Mouse (Mus musculus) lung, postnatal 0 days (tissue): ENCODE results near the gene Zfp292. TPM values are rescaled to one million over a fixed set of nuclear protein-coding genes. Genes with fewer than 3 reads are reported as not detected.
A peak's percentile ranks its signal among the peaks of the same experiment; 100 is the strongest.
"Not testable (repeated sequence)": the region's sequence is repeated elsewhere in the genome, so short reads cannot be mapped to it uniquely, and the experiment has no call there.

Experiments
- ATAC-seq: fragments of 200-750 bp; cut with Nextera tagmentation; 2 replicates; pipeline ENCODE4 v1.8.0; 2017; ENCODE audit warnings: moderate library complexity
- DNase-seq: peaks from one replicate; pipeline ENCODE4 v3.0.0-alpha.2; 2016; ENCODE audit warnings: low spot score
- H3K27ac ChIP-seq: fragments of 300-500 bp; sonication (generic); 2 replicates; pipeline ENCODE4 v1.5.1; 2014; ENCODE audit warnings: antibody characterized with exemption, mild to moderate bottlenecking, low read length, mixed read lengths
- H3K27me3 ChIP-seq: fragments of 300-500 bp; sonication (generic); replicated peaks from 2 replicates; pipeline ENCODE4 v1.6.1; 2014; ENCODE audit warnings: low read length, mixed read lengths; ENCODE audit not compliant: insufficient read depth
- H3K36me3 ChIP-seq: fragments of 300-500 bp; sonication (generic); 2 replicates; pipeline ENCODE4 v1.6.1; 2014; ENCODE audit warnings: low read length, mixed read lengths; ENCODE audit not compliant: insufficient read depth
- H3K4me1 ChIP-seq: fragments of 300-500 bp; sonication (generic); 2 replicates; pipeline ENCODE4 v1.6.1; 2014; ENCODE audit warnings: antibody characterized with exemption, low read depth, low read length, mixed read lengths; ENCODE audit not compliant: insufficient read depth
- H3K4me2 ChIP-seq: fragments of 300-500 bp; sonication (generic); replicated peaks from 2 replicates; pipeline ENCODE4 v1.6.1; 2014; ENCODE audit warnings: low read depth, mild to moderate bottlenecking, low read length, moderate library complexity, mixed read lengths
- H3K4me3 ChIP-seq: fragments of 300-500 bp; sonication (generic); 2 replicates; pipeline ENCODE4 v1.5.1; 2014; ENCODE audit warnings: low read depth, low read length
- H3K9ac ChIP-seq: fragments of 300-500 bp; sonication (generic); replicated peaks from 2 replicates; pipeline ENCODE4 v1.6.1; 2014; ENCODE audit warnings: low read depth, mild to moderate bottlenecking
- H3K9me3 ChIP-seq: fragments of 300-500 bp; sonication (generic); 2 replicates; pipeline ENCODE4 v1.6.1; 2016; ENCODE audit warnings: low read length, mixed read lengths
- CTCF ChIP-seq: IDR thresholded peaks from 2 replicates; pipeline ENCODE4 v1.5.1; 2016; ENCODE audit warnings: antibody characterized with exemption, mild to moderate bottlenecking
- EP300 ChIP-seq: IDR thresholded peaks from 2 replicates; pipeline ENCODE4 v1.6.1; 2016; ENCODE audit warnings: antibody characterized with exemption, mild to moderate bottlenecking, control low read depth
- WGBS: fragments of 180-500 bp; shearing (Covaris S2); extraction: QIAGEN DNeasy Blood & Tissue Kit; methylation state at CpG from one replicate; pipeline ENCODE4 v1.1.7; 2014; 5-methylcytosine and 5-hydroxymethylcytosine counted together
- polyA plus RNA-seq: library from polyadenylated mRNA; unstranded; fragments of >200 nt; fragmentation: Nextera tagmentation; extraction: Ambion mirVana; gene quantifications from 2 replicates; pipeline ENCODE4 v1.2.1, GENCODE M21; 2015

The Zfp292 gene
- polyA plus RNA-seq, 1 experiment from 2014 or later = 9.0 TPM

DNA sequence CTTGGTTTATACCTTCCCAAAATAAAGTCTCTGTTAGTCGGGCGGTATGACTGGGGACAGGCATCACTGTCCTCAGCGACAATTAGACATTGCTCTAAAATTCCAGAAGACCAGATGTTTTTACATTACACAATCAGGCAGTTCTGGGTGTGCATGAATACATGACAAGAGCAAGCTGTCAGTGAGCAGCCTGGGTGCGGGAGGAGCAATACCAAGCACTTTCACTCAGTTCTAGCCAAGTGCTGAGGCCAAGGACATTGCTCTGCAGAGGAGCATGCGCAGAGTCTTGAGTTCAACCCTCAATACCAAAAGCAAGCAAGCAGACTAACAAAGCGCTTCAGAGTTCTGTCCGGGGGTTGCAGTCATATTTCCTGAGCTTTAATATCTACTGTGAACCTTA lies 25.4 kb upstream of the Zfp292 start:
- TF ChIP-seq EP300 = peak; percentile 37; the same call in 1 of the 2 replicates
- TF ChIP-seq CTCF = no peak
- WGBS = 61% methylated on average over 7 of the region's 7 CpGs
- Histone ChIP-seq H3K4me3 (no peak overlapping the region), H3K36me3 (no peaks in the 10 kb centered on the region), H3K4me1 (no peaks in the 10 kb centered on the region), H3K27me3 (no peaks in the 10 kb centered on the region), H3K4me2 (no peak overlapping the region), H3K27ac (no peak overlapping the region), H3K9ac (no peak overlapping the region), H3K9me3 (no peaks in the 10 kb centered on the region)
- ATAC-seq (peak; percentile 94), DNase-seq (peak; percentile 86)

DNA sequence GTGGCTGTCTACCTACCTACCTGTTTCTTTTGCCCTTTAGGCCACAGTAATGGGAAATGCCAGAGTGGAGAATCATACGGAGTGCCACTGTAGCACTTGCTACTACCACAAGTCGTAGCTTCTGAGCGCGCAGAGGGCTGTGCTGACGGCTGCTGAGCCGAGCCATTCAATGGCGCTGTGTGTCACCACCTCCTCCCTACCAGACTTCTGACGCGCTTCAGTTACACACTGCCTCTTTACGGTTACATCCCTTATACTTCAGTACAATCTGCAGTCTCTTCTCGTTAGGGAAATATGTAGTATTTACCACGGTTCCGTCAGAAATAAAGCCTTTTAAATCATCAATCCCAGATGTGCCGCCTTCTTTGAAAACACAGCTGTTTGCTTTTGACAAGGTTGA lies 24.3 kb upstream of the Zfp292 start:
- H3K4me2 ChIP-seq = no peak overlapping the region
- ATAC-seq = no peak
- H3K27ac ChIP-seq = no peak overlapping the region
- peak; percentile 9 for DNase-seq
- no peaks in the 10 kb centered on the region for H3K27me3 ChIP-seq
- H3K9ac ChIP-seq = no peak overlapping the region
- 50% methylated on average over 14 of the region's 14 CpGs for WGBS
- no peak for TF ChIP-seq EP300
- no peak for TF ChIP-seq CTCF
- H3K36me3 ChIP-seq = no peaks in the 10 kb centered on the region
- no peaks in the 10 kb centered on the region for H3K4me1 ChIP-seq
- no peaks in the 10 kb centered on the region for H3K9me3 ChIP-seq
- no peak overlapping the region for H3K4me3 ChIP-seq

DNA sequence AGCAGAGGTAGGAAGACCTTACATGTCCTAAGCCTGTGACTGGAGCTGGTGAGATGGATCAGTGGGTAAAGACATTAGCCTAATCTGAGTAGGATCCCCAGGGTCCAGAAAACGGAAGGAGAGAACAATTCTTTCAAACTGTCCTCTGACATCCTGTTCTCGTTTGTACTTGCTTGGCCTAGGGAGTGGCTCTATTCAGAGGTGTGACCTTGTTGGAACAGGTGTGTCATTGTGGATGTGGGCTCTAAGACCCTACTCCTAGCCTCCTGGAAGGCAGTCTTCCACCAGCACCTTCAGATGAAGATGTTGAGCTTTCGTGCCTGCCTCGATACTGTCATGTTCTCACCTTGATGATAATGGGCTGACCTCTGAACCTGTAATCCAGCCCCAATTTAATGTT lies 23.4 kb upstream of the Zfp292 start:
- no peaks in the 10 kb centered on the region for H3K36me3 ChIP-seq
- no peak overlapping the region for H3K4me3 ChIP-seq
- no peaks in the 10 kb centered on the region for H3K4me1 ChIP-seq
- H3K9ac ChIP-seq = no peak overlapping the region
- H3K4me2 ChIP-seq = no peak overlapping the region
- no peak for DNase-seq
- WGBS = 72% methylated on average over 4 of the region's 4 CpGs
- H3K9me3 ChIP-seq = no peaks in the 10 kb centered on the region
- H3K27ac ChIP-seq = no peak overlapping the region
- H3K27me3 ChIP-seq = no peaks in the 10 kb centered on the region
- no peak for ATAC-seq
- TF ChIP-seq CTCF (no peak), EP300 (no peak)

DNA sequence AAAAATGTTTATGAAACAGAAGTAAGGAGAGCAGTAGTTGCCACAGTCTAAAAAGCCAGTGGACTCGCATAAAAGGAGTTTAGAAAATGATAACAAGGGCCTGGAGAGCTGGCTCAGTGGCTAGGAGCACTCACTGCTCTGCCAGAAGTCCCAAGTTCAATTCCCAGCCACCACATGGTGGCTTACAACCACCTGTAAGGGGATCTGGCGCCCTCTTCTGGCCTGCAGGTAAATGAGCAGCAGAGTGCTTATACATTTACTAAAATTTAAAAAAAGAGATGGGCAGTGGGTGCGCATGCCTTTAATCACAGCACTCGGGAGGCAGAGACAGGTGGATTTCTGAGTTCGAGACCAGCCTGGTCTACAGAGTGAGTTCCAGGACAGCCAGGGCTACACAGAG lies 22.6 kb upstream of the Zfp292 start:
- H3K9ac ChIP-seq = no peak overlapping the region
- H3K9me3 ChIP-seq = no peaks in the 10 kb centered on the region
- H3K4me2 ChIP-seq = no peak overlapping the region
- H3K27me3 ChIP-seq = no peaks in the 10 kb centered on the region
- WGBS = 69% methylated on average over 5 of the region's 5 CpGs
- ATAC-seq = no peak
- H3K4me1 ChIP-seq = no peaks in the 10 kb centered on the region
- DNase-seq = no peak
- no peaks in the 10 kb centered on the region for H3K36me3 ChIP-seq
- H3K4me3 ChIP-seq = no peak overlapping the region
- peak; percentile 54 for TF ChIP-seq CTCF
- no peak for TF ChIP-seq EP300
- H3K27ac ChIP-seq = no peak overlapping the region

DNA sequence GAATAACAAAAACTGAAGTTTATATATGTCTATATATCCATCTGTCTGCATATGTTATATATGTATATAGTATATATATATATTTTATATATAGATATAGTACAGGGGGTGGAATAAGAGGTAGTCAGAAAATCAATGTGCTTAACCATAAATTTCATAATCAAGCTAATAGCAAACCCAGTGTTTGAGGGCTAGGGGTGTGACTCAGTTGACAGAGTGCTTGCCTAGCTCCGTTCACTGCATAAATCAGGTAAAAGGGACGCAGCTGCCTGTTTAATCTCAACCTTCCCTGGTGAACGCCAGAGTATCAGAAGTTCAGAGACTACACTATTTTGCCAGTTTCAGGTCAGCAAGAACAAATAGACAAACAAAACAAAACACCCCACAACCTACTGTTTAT lies 18.8 kb upstream of the Zfp292 start:
- H3K27me3 ChIP-seq, H3K4me3 ChIP-seq, H3K4me1 ChIP-seq, H3K9ac ChIP-seq, DNase-seq, H3K27ac ChIP-seq, ATAC-seq, H3K36me3 ChIP-seq, H3K9me3 ChIP-seq, H3K4me2 ChIP-seq: not testable (repeated sequence)
- 44% methylated on average over 3 of the region's 3 CpGs for WGBS

DNA sequence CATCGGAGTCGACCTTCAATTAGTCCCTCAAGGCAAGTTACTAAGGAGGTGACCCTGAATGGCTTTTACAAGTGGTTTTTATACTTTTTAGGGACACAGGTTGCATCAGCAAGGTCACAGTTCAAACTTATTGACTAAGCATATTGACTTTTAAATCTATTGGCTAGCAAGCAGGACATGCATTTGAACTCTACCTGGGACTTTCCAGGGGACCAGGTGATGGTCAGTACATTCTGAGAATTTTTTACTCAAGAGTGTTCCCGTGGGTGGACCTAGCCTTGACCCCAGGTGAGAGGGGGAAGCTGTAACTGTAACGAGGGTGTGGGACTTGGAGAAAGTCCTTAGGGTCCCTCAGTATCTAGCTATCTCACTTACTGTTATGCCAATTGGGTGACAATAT lies 18.4 kb upstream of the Zfp292 start:
- Histone ChIP-seq H3K27ac (no peak overlapping the region), H3K4me2 (no peak overlapping the region), H3K27me3 (no peaks in the 10 kb centered on the region), H3K9ac (no peak overlapping the region), H3K36me3 (no peaks in the 10 kb centered on the region), H3K4me1 (no peaks in the 10 kb centered on the region), H3K4me3 (no peak overlapping the region), H3K9me3 (no peaks in the 10 kb centered on the region)
- TF ChIP-seq CTCF = no peak
- TF ChIP-seq EP300 = no peak
- 69% methylated on average over 4 of the region's 4 CpGs for WGBS
- ATAC-seq = no peak
- no peak for DNase-seq

DNA sequence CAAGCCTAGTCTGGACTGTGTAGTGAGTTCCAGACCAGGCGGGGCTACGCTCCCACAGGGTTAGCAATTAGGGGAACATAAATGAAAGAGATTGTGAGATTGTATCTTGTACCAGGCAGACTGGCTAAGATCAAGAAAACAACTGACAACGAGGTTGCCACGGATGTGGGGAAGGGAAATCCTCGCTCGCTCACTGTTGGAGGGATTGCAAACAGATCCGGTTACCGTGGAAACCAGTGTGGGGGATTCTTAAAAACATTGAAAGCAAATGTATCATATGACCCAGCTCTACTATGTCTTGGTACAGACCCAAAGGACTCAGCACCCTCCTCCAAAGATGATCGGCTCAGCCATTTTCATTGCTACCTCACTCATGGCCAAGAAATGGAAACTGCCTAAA lies 17.4 kb upstream of the Zfp292 start:
- no peak overlapping the region for H3K9ac ChIP-seq
- H3K27me3 ChIP-seq = no peaks in the 10 kb centered on the region
- H3K4me3 ChIP-seq = no peak overlapping the region
- no peaks in the 10 kb centered on the region for H3K4me1 ChIP-seq
- DNase-seq (no peak), ATAC-seq (no peak)
- H3K4me2 ChIP-seq = no peak overlapping the region
- 49% methylated on average over 9 of the region's 9 CpGs for WGBS
- no peaks in the 10 kb centered on the region for H3K36me3 ChIP-seq
- H3K27ac ChIP-seq = no peak overlapping the region
- no peaks in the 10 kb centered on the region for H3K9me3 ChIP-seq
- TF ChIP-seq CTCF (no peak), EP300 (no peak)
